Mouse (Mus musculus) brain, embryonic 18.5 days (tissue): ENCODE results near the gene Vmn1r57.
"Not testable (repeated sequence)": the region's sequence is repeated elsewhere in the genome, so short reads cannot be mapped to it uniquely, and the experiment has no call there.

Source experiments
- DNase-seq: peaks from one replicate; pipeline ENCODE4 v3.0.0-alpha.2; 2012; ENCODE audit warnings: low read depth, low spot score

The Vmn1r57 gene

GRCm38 (mm10) chr7:5218193-5218592 lies at the start of gene Vmn1r57:
Gene Vmn1r57, plus strand, starts transcription at chr7:5218493.
- not testable (repeated sequence) for DNase-seq

- DNase-seq: not testable (repeated sequence)
These were observed 21.6 kb upstream of the Vmn1r57 start, which contains the start of gene Vmn1r56 for GRCm38 (mm10) chr7:5196647-5197046. Gene Vmn1r56, minus strand, starts transcription at chr7:5196747.

- DNase-seq: no peak
These were observed 44.8 kb downstream of the Vmn1r57 start for GRCm38 (mm10) chr7:5263051-5263450.
